Mouse (Mus musculus): ENCODE data around the gene Lrrc30. TPM values are rescaled to one million over a fixed set of nuclear protein-coding genes. Genes with fewer than 3 reads are reported as not detected.

The Lrrc30 gene
- polyA plus RNA-seq (2012; rRNA removed) = not detected in 2 replicates

- no peak for TF ChIP-seq POLR2A (IDR thresholded peaks at IDR 0.05; ENCODE audit: control insufficient read depth, extremely low read depth, insufficient read depth, low read length, poor library complexity)
- no peak for TF ChIP-seq CTCF (IDR thresholded peaks at IDR 0.05; ENCODE audit: borderline replicate concordance, control insufficient read depth, extremely low read depth, insufficient read depth, low read length, poor library complexity)
- Histone ChIP-seq H3K27me3 (ENCODE audit: control insufficient read depth, insufficient read depth, low read length) (no peaks in the 10 kb centered on the region), H3K27ac (ENCODE audit: control insufficient read depth, insufficient read depth, low read length) (no peak within 1 kb of the TSS), H3K36me3 (ENCODE audit: control insufficient read depth, insufficient read depth, low read length) (no peaks in the 10 kb centered on the region), H3K4me3 (ENCODE audit: control insufficient read depth, insufficient read depth, low read length) (no peak within 1 kb of the TSS), H3K4me1 (replicated peaks; ENCODE audit: control insufficient read depth, insufficient read depth, low read length) (no peaks in the 10 kb centered on the region)
- DNase-seq = no peak
- WGBS = 89% methylated on average over 13 of the region's 13 CpGs
These were observed at the start of gene Lrrc30 for GRCm38 (mm10) chr17:67632676-67633339. Gene Lrrc30 (minus strand): TSS chr17:67632723.

- no peak for DNase-seq
- no peak overlapping the region for H3K27ac ChIP-seq (ENCODE audit: control insufficient read depth, insufficient read depth, low read length)
- H3K4me3 ChIP-seq (ENCODE audit: control insufficient read depth, insufficient read depth, low read length) = no peak overlapping the region
- 82% methylated on average over 6 of the region's 6 CpGs for WGBS
- no peaks in the 10 kb centered on the region for H3K4me1 ChIP-seq (replicated peaks; ENCODE audit: control insufficient read depth, insufficient read depth, low read length)
- no peaks in the 10 kb centered on the region for H3K27me3 ChIP-seq (ENCODE audit: control insufficient read depth, insufficient read depth, low read length)
- no peaks in the 10 kb centered on the region for H3K36me3 ChIP-seq (ENCODE audit: control insufficient read depth, insufficient read depth, low read length)
- no peak for TF ChIP-seq POLR2A (IDR thresholded peaks at IDR 0.05; ENCODE audit: control insufficient read depth, extremely low read depth, insufficient read depth, low read length, poor library complexity)
- no peak for TF ChIP-seq CTCF (IDR thresholded peaks at IDR 0.05; ENCODE audit: borderline replicate concordance, control insufficient read depth, extremely low read depth, insufficient read depth, low read length, poor library complexity)
These were observed 48.6 kb upstream of the Lrrc30 start for GRCm38 (mm10) chr17:67681084-67681483.

- Histone ChIP-seq H3K4me1 (replicated peaks; ENCODE audit: control insufficient read depth, insufficient read depth, low read length) (no peaks in the 10 kb centered on the region), H3K27me3 (ENCODE audit: control insufficient read depth, insufficient read depth, low read length) (no peaks in the 10 kb centered on the region), H3K4me3 (ENCODE audit: control insufficient read depth, insufficient read depth, low read length) (no peak overlapping the region), H3K27ac (ENCODE audit: control insufficient read depth, insufficient read depth, low read length) (no peak overlapping the region), H3K36me3 (ENCODE audit: control insufficient read depth, insufficient read depth, low read length) (no peaks in the 10 kb centered on the region)
- no peak for DNase-seq
- TF ChIP-seq POLR2A (IDR thresholded peaks at IDR 0.05; ENCODE audit: control insufficient read depth, extremely low read depth, insufficient read depth, low read length, poor library complexity) (no peak), CTCF (IDR thresholded peaks at IDR 0.05; ENCODE audit: borderline replicate concordance, control insufficient read depth, extremely low read depth, insufficient read depth, low read length, poor library complexity) (no peak)
- 97% methylated on average over 1 of the region's 1 CpGs for WGBS
These were observed 46.1 kb upstream of the Lrrc30 start for GRCm38 (mm10) chr17:67678576-67678975.

GRCm38 (mm10) chr17:67667981-67668380 is 35.5 kb upstream of the Lrrc30 start:
- TF ChIP-seq POLR2A (IDR thresholded peaks at IDR 0.05; ENCODE audit: control insufficient read depth, extremely low read depth, insufficient read depth, low read length, poor library complexity) (no peak), CTCF (IDR thresholded peaks at IDR 0.05; ENCODE audit: borderline replicate concordance, control insufficient read depth, extremely low read depth, insufficient read depth, low read length, poor library complexity) (no peak)
- no peak overlapping the region for H3K4me3 ChIP-seq (ENCODE audit: control insufficient read depth, insufficient read depth, low read length)
- no peak for DNase-seq
- H3K27me3 ChIP-seq (ENCODE audit: control insufficient read depth, insufficient read depth, low read length) = no peaks in the 10 kb centered on the region
- H3K36me3 ChIP-seq (ENCODE audit: control insufficient read depth, insufficient read depth, low read length) = no peaks in the 10 kb centered on the region
- H3K4me1 ChIP-seq (replicated peaks; ENCODE audit: control insufficient read depth, insufficient read depth, low read length) = no peaks in the 10 kb centered on the region
- 16% methylated on average over 3 of the region's 3 CpGs for WGBS
- no peak overlapping the region for H3K27ac ChIP-seq (ENCODE audit: control insufficient read depth, insufficient read depth, low read length)

GRCm38 (mm10) chr17:67666981-67667380 is 34.5 kb upstream of the Lrrc30 start:
- no peaks in the 10 kb centered on the region for H3K4me1 ChIP-seq (replicated peaks; ENCODE audit: control insufficient read depth, insufficient read depth, low read length)
- H3K27me3 ChIP-seq (ENCODE audit: control insufficient read depth, insufficient read depth, low read length) = no peaks in the 10 kb centered on the region
- no peak for DNase-seq
- no peak overlapping the region for H3K27ac ChIP-seq (ENCODE audit: control insufficient read depth, insufficient read depth, low read length)
- no peaks in the 10 kb centered on the region for H3K36me3 ChIP-seq (ENCODE audit: control insufficient read depth, insufficient read depth, low read length)
- no peak overlapping the region for H3K4me3 ChIP-seq (ENCODE audit: control insufficient read depth, insufficient read depth, low read length)
- TF ChIP-seq CTCF (IDR thresholded peaks at IDR 0.05; ENCODE audit: borderline replicate concordance, control insufficient read depth, extremely low read depth, insufficient read depth, low read length, poor library complexity) (no peak), POLR2A (IDR thresholded peaks at IDR 0.05; ENCODE audit: control insufficient read depth, extremely low read depth, insufficient read depth, low read length, poor library complexity) (no peak)
- 85% methylated on average over 5 of the region's 5 CpGs for WGBS

GRCm38 (mm10) chr17:67664299-67664698 is 31.8 kb upstream of the Lrrc30 start:
- TF ChIP-seq POLR2A (IDR thresholded peaks at IDR 0.05; ENCODE audit: control insufficient read depth, extremely low read depth, insufficient read depth, low read length, poor library complexity) = no peak
- no peak for TF ChIP-seq CTCF (IDR thresholded peaks at IDR 0.05; ENCODE audit: borderline replicate concordance, control insufficient read depth, extremely low read depth, insufficient read depth, low read length, poor library complexity)
- DNase-seq = no peak
- Histone ChIP-seq H3K27ac (ENCODE audit: control insufficient read depth, insufficient read depth, low read length) (no peak overlapping the region), H3K27me3 (ENCODE audit: control insufficient read depth, insufficient read depth, low read length) (no peaks in the 10 kb centered on the region), H3K4me3 (ENCODE audit: control insufficient read depth, insufficient read depth, low read length) (no peak overlapping the region), H3K36me3 (ENCODE audit: control insufficient read depth, insufficient read depth, low read length) (no peaks in the 10 kb centered on the region), H3K4me1 (replicated peaks; ENCODE audit: control insufficient read depth, insufficient read depth, low read length) (no peaks in the 10 kb centered on the region)
- WGBS = 50% methylated on average over 3 of the region's 3 CpGs
